Mouse (Mus musculus) liver, adult 2 months (tissue): ENCODE data around the gene Stk10.

ENCODE experiments used
- CTCF ChIP-seq: fragments of 200-500 bp; IDR thresholded peaks from 2 replicates; pipeline ENCODE4 v1.5.1; 2011; ENCODE audit warnings: low read depth, low read length, control low read depth
- POLR2A ChIP-seq: fragments of 200-500 bp; IDR thresholded peaks from 2 replicates; pipeline ENCODE4 v1.6.1; 2011; ENCODE audit warnings: low read length, control low read depth; ENCODE audit not compliant: insufficient read depth; ENCODE audit errors: extremely low read depth

- TF ChIP-seq CTCF: no peak
- no peak for TF ChIP-seq POLR2A
Observed at GRCm38 (mm10) chr11:32573669-32574068, 40.6 kb downstream of the Stk10 start.
